Mouse (Mus musculus): ENCODE measurements around the gene Trim60.
"Not testable (repeated sequence)": the region's sequence is repeated elsewhere in the genome, so short reads cannot be mapped to it uniquely, and the experiment has no call there.

Trim60 gene

DNA sequence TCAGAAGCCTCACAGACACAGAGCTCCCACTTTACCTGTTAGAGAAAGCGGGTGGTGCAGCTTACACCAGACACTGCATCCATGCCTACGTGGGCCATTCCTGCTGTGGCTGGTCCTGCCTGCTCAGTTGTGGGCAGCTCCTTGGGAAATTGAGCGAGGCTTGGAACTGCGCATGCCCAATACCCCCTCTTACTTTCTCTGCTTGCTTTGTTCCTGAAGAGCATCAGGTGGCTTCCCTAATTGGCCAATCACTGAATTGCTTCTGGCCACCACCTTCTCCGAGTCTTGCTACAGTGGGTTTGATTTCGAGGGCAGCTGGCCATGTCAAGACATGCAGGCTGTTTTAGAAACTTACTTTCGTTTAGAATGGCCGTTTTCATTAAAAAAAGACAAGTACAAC is at the start of gene Trim60, which contains the start of gene Trim61:
TSS of gene Trim60 (minus strand) at position 162 of the 400 bp plus-strand sequence.
TSS of gene Trim61 (minus strand) at position 101 of the 400 bp plus-strand sequence.
- DNase-seq (ENCODE audit: low read depth in 1 of 2, low spot score in 2 of 2) = no peak

GRCm38 (mm10) chr8:65067694-65068472 is 49.5 kb upstream of the Trim60 start:
- DNase-seq (ENCODE audit: low read depth in 1 of 2, low spot score in 2 of 2) = no peak

- DNase-seq (ENCODE audit: low read depth in 1 of 2, low spot score in 2 of 2) = no peak
Observed at GRCm38 (mm10) chr8:65067031-65067430, 48.6 kb upstream of the Trim60 start.

DNA sequence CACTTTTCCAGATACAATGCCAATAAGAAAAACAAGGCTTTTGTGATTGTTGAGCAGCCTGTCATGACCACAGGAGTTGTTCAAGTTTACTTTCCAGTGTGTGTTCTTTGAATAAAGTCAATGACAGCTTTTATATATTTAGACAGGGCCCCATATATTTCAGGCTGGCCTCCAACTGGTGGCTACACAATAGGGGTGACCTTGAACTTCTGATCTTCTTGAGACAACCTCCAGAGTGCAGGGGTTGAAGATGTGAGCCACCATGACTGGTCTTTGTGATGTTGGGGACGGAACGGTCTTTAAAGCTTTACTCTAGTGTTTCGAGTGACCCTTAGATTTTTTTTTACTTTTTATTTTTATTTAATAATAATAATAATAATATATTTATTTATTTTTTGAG is 47.2 kb upstream of the Trim60 start:
- no peak for DNase-seq (ENCODE audit: low read depth in 1 of 2, low spot score in 2 of 2)

DNA sequence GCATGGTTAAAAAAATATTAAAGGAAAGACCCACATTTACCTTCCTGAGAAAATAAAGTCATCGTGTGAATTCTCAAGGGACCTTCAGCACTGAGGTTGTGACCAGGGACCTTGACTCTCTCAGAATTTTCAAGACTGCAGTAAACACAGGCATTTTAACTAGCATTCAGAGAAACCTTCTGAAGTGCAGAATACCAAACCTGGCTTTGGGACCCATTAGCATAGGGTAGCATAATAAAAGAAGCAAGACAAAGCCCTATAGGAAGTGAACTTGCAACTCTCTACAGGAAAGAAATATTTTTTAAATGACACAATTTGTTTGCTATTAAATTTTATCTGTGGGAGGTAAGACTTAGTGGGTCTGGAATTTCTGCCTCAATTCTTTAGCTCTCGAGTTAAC is 45.7 kb upstream of the Trim60 start:
- no peak for DNase-seq (ENCODE audit: low read depth in 1 of 2, low spot score in 2 of 2)

- DNase-seq (ENCODE audit: low read depth in 1 of 2, low spot score in 2 of 2) = no peak
Observed at GRCm38 (mm10) chr8:65062195-65062594, 43.8 kb upstream of the Trim60 start.

GRCm38 (mm10) chr8:65056722-65057121 is 38.3 kb upstream of the Trim60 start:
- no peak for DNase-seq (ENCODE audit: low read depth in 1 of 2, low spot score in 2 of 2)

DNA sequence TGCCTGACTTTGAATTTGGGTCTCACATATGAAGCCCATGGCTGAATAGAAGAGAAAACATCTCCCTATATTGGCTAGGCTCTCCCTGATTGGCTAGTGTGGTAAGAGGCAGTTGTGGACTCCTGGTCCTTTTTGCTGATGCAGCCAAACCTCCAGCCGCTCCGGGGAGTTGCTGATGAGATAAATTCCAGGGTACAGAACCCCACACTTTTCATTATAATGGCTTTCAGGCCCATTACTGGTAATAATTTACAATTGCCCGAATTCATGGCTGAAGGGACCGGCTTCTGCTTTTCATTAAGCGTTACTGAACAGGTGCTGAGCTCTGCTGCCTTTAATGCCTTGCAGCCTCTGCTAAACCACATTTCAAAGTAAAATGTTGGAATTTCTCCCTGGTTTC is 35.6 kb upstream of the Trim60 start:
- DNase-seq (ENCODE audit: low read depth in 1 of 2, low spot score in 2 of 2) = no peak

DNA sequence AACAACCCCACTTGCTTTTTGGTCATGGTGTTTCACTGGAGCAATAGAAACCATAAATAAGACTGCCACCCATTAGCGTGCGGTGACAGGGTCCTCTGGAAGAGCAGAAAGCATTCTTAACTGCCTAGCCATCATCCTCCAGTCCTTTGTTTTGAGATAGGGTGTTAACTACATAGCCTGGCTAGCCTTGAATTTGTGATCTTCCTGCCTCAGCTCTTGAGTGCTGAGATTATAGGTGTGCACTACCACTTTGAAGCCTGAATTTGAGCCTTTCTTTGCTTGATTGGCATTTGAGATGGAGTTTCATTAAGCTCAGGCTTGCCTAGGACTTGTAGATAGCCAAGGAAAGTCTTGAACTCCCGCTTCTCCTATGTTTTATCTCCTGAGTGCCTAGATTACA is 35.2 kb upstream of the Trim60 start:
- DNase-seq (ENCODE audit: low read depth in 1 of 2, low spot score in 2 of 2) = no peak

DNA sequence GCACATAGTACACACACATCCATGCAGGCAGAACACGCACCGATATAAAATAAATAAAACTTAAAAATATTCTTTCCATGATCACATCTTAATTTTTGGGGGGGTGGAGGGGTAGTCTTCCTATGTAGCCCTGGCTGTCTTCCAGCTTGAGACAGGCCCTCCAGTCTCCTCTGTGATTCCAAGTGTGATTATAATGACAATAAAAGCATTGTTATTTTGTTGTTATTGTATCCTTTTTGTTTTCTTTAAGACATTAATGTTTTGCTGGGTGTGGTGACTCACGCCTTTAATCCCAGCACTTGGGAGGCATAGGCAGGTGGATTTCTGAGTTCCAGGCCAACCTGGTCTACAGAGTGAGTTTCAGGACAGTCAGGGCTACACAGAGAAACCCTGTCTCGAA is 29.4 kb upstream of the Trim60 start:
- DNase-seq (ENCODE audit: low read depth in 1 of 2, low spot score in 2 of 2) = no peak

DNA sequence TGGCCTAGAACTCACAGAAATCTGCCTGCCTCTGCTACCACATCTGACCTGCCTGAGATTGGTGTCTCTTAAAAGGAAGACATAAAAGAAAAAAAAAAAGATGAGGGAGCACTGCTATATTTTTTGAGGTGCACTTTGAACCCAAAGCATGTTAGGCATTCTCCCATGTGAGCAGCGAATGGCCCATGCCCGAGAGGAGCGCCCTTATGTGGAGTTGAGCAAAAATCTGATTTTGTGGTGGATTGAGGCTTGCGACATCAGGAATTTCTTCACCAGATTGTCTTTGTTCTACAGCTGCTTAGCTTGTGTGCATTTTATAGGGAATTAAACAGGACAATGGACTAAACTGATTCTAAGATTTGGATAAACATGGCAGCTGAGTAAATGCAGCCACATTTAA is 28.8 kb upstream of the Trim60 start:
- DNase-seq (ENCODE audit: low read depth in 1 of 2, low spot score in 2 of 2) = no peak

- DNase-seq (ENCODE audit: low read depth in 1 of 2, low spot score in 2 of 2) = no peak
Observed at GRCm38 (mm10) chr8:65046565-65046964, 28.2 kb upstream of the Trim60 start.

GRCm38 (mm10) chr8:65037117-65037533 is 18.7 kb upstream of the Trim60 start, which contains the start of gene Apela:
Gene Apela (minus strand): TSS chr8:65037336.
- DNase-seq (ENCODE audit: low read depth in 1 of 2, low spot score in 2 of 2) = no peak

DNA sequence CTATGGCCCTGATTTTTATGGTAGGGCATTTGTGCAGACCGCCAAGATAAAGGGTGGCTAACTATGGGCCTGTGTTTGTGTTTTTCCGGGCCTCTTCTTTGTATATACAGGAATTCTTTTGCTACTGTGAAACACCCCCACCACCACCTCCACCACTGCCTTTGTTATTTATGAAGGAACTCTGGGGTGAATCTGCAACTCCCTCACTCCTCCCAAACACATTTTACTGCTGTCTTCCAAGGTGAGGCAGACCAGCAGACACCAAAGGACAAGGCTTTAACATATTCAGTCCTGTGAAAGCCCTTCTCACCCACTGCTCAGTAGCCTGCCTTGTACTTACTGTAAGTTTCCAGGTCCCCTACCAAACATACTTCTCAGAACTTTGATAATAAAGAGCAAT is 15.8 kb upstream of the Trim60 start:
- no peak for DNase-seq (ENCODE audit: low read depth in 1 of 2, low spot score in 2 of 2)

DNA sequence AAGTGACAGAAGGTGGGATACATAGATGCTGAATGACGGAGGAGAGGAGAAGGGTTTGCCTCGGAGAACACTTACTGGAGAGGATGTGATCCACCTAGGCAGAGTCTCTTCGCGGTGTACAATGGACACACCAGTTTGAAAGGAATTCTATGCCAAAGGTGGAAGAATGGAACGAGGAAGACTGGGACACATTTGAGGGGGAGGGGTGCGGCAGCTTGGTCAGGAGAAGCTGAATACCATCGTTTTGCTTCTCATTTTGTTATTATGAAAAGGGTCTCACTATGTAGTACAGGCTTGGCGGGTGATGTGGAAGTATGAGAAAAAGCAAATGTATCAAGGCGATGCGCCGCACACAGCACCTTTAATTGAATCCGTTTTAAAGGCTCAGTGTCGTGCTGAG is 14.7 kb upstream of the Trim60 start:
- no peak for DNase-seq (ENCODE audit: low read depth in 1 of 2, low spot score in 2 of 2)

- DNase-seq (ENCODE audit: low read depth in 1 of 2, low spot score in 2 of 2) = no peak
Observed at GRCm38 (mm10) chr8:65032107-65032506, 13.7 kb upstream of the Trim60 start.

- DNase-seq (ENCODE audit: low read depth in 1 of 2, low spot score in 2 of 2) = no peak
Observed at GRCm38 (mm10) chr8:65030735-65031485, 12.5 kb upstream of the Trim60 start.

DNA sequence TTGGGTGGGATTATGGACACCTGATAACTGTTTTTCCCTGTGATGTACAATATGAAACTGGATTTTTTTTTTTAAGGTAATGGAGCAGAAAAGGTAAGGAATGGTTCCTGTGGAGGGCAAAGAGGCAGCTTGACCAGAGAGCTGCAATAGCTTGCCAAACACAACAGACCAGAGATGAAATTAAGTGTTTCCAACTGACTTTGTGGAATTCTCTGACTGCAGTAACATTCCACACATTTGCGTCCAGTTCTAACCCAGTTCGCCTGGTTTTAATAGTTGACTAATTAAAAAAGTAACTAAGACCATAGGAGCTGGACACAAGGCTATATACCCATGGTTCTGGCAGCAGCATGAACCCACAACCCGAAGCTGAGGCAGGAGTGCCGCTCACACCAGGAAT is 11.4 kb upstream of the Trim60 start:
- DNase-seq (ENCODE audit: low read depth in 1 of 2, low spot score in 2 of 2) = no peak

- DNase-seq (ENCODE audit: low read depth in 1 of 2, low spot score in 2 of 2) = no peak
Observed at GRCm38 (mm10) chr8:65028959-65029686, 10.7 kb upstream of the Trim60 start.

- DNase-seq (ENCODE audit: low read depth in 1 of 2, low spot score in 2 of 2) = no peak
Observed at GRCm38 (mm10) chr8:65022485-65022884, 4.1 kb upstream of the Trim60 start.

DNA sequence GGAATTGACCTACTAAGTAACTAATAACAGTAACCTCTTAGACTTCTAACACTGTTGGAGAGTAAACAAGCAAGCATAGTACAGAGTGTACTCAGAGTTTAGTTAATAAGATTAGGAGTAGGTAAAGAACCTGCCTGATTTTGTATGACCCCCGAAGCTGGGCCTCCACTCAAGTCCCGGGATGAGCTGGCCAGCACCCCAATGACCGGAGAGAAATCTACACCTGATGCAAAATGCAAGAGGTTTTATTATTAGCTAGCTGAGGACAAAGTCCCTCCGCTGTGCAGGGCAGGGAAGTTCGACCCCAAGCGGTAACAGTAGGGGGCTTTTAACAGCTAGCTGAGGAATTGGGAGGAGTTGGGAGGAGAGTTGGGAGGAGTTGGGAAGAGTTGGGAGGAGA is 10.8 kb downstream of the Trim60 start:
- DNase-seq (ENCODE audit: low read depth in 1 of 2, low spot score in 2 of 2) = not testable (repeated sequence)

All from monocyte, adult 2 months (primary cell).